Mouse (Mus musculus) intestine, embryonic 15.5 days (tissue): ENCODE measurements around the gene Sult2a8. TPM values are rescaled to one million over a fixed set of nuclear protein-coding genes. Genes with fewer than 3 reads are reported as not detected.
"Not testable (repeated sequence)": the region's sequence is repeated elsewhere in the genome, so short reads cannot be mapped to it uniquely, and the experiment has no call there.

Experiments
- ATAC-seq: fragments of 200-750 bp; cut with Nextera tagmentation; 2 replicates; pipeline ENCODE4 v1.8.0; 2017; ENCODE audit warnings: moderate TSS enrichment, moderate library complexity
- H3K27ac ChIP-seq: fragments of 300-500 bp; sonication (generic); 2 replicates; pipeline ENCODE4 v1.5.1; 2015; ENCODE audit warnings: mild to moderate bottlenecking, inconsistent platforms
- H3K27me3 ChIP-seq: fragments of 300-500 bp; sonication (generic); replicated peaks from 2 replicates; pipeline ENCODE4 v1.6.1; 2015; ENCODE audit warnings: inconsistent platforms
- H3K36me3 ChIP-seq: fragments of 300-500 bp; sonication (generic); 2 replicates; pipeline ENCODE4 v1.6.1; 2015; ENCODE audit warnings: inconsistent platforms
- H3K4me1 ChIP-seq: fragments of 300-500 bp; sonication (generic); replicated peaks from 2 replicates; pipeline ENCODE4 v1.6.1; 2015; ENCODE audit warnings: inconsistent platforms
- H3K4me2 ChIP-seq: fragments of 300-500 bp; sonication (generic); replicated peaks from 2 replicates; pipeline ENCODE4 v1.6.1; 2015; ENCODE audit warnings: mild to moderate bottlenecking, inconsistent platforms
- H3K4me3 ChIP-seq: fragments of 300-500 bp; sonication (generic); replicated peaks from 2 replicates; pipeline ENCODE4 v1.5.1; 2015; ENCODE audit warnings: inconsistent platforms
- H3K9ac ChIP-seq: fragments of 300-500 bp; sonication (generic); 2 replicates; pipeline ENCODE4 v1.6.1; 2015; ENCODE audit warnings: inconsistent platforms
- H3K9me3 ChIP-seq: fragments of 300-500 bp; sonication (generic); 2 replicates; pipeline ENCODE4 v1.6.1; 2016; ENCODE audit warnings: inconsistent platforms
- WGBS: fragments of 180-500 bp; shearing (Covaris S2); methylation state at CpG from one replicate; pipeline ENCODE4 v1.1.7; 2015; 5-methylcytosine and 5-hydroxymethylcytosine counted together
- polyA plus RNA-seq: library from polyadenylated mRNA; unstranded; fragments of >200 nt; fragmentation: Nextera tagmentation; extraction: Ambion mirVana; gene quantifications from 2 replicates; pipeline ENCODE4 v1.2.1, GENCODE M21; 2015

Sult2a8 gene
- polyA plus RNA-seq: 0.06 TPM in 1 of 2 replicates, not detected in the other

- 65% methylated on average over 3 of the region's 3 CpGs for WGBS
- H3K27ac ChIP-seq: no peak within 1 kb of the TSS
- ATAC-seq: no peak
These were observed at the start of gene Sult2a8 for GRCm38 (mm10) chr7:14446534-14446933. TSS of gene Sult2a8 (minus strand) at chr7:14446769.

GRCm38 (mm10) chr7:14494130-14494529, 47.6 kb upstream of the Sult2a8 start, which contains the start of gene Sult2a7:
TSS of gene Sult2a7 (minus strand) at chr7:14494230.
- H3K4me3 ChIP-seq: no peak within 1 kb of the TSS
- WGBS: 89% methylated on average over 4 of the region's 4 CpGs
- no peak for ATAC-seq
- no peak within 1 kb of the TSS for H3K4me2 ChIP-seq
- H3K9me3 ChIP-seq: no peaks in the 10 kb centered on the region; the same call in 1 of the 2 replicates
- no peaks in the 10 kb centered on the region for H3K36me3 ChIP-seq
- no peak within 1 kb of the TSS for H3K9ac ChIP-seq
- no peaks in the 10 kb centered on the region for H3K4me1 ChIP-seq
- H3K27me3 ChIP-seq: no peaks in the 10 kb centered on the region
- no peak within 1 kb of the TSS for H3K27ac ChIP-seq

More at GRCm38 (mm10) chr7:14446534-14446933, at the start of gene Sult2a8:
- no peaks in the 10 kb centered on the region for H3K27me3 ChIP-seq
- H3K4me3 ChIP-seq: no peak within 1 kb of the TSS
- H3K36me3 ChIP-seq: no peaks in the 10 kb centered on the region
- H3K4me2 ChIP-seq: no peak within 1 kb of the TSS
- H3K9ac ChIP-seq: no peak within 1 kb of the TSS
- H3K9me3 ChIP-seq: no peaks in the 10 kb centered on the region; the same call in 1 of the 2 replicates
- H3K4me1 ChIP-seq: no peaks in the 10 kb centered on the region

- WGBS: 66% methylated on average over 3 of the region's 3 CpGs
- H3K36me3 ChIP-seq: no peaks in the 10 kb centered on the region
- no peaks in the 10 kb centered on the region for H3K4me1 ChIP-seq
- no peak overlapping the region for H3K27ac ChIP-seq
- no peak for ATAC-seq
- no peaks in the 10 kb centered on the region for H3K27me3 ChIP-seq
- no peak overlapping the region for H3K9ac ChIP-seq
- H3K9me3 ChIP-seq: no peaks in the 10 kb centered on the region; the same call in 1 of the 2 replicates
- H3K4me2 ChIP-seq: no peak overlapping the region
- H3K4me3 ChIP-seq: no peak overlapping the region
These were observed 46.3 kb upstream of the Sult2a8 start for GRCm38 (mm10) chr7:14492886-14493285.

- no peaks in the 10 kb centered on the region for H3K36me3 ChIP-seq
- H3K4me2 ChIP-seq: no peak overlapping the region
- H3K4me1 ChIP-seq: no peaks in the 10 kb centered on the region
- H3K4me3 ChIP-seq: no peak overlapping the region
- no peak overlapping the region for H3K27ac ChIP-seq
- H3K27me3 ChIP-seq: no peaks in the 10 kb centered on the region
- H3K9ac ChIP-seq: no peak overlapping the region
- H3K9me3 ChIP-seq: no peaks in the 10 kb centered on the region; the same call in 1 of the 2 replicates
- no peak for ATAC-seq
These were observed 7.0 kb downstream of the Sult2a8 start for GRCm38 (mm10) chr7:14439581-14439980.

- ATAC-seq: no peak
- no peaks in the 10 kb centered on the region for H3K27me3 ChIP-seq
- H3K27ac ChIP-seq: no peak overlapping the region
- H3K9me3 ChIP-seq: no peaks in the 10 kb centered on the region
- 78% methylated on average over 1 of the region's 1 CpGs for WGBS
- no peak overlapping the region for H3K4me3 ChIP-seq
- H3K4me1 ChIP-seq: no peaks in the 10 kb centered on the region
- H3K36me3 ChIP-seq: no peaks in the 10 kb centered on the region
- H3K9ac ChIP-seq: no peak overlapping the region
- no peak overlapping the region for H3K4me2 ChIP-seq
These were observed 8.1 kb downstream of the Sult2a8 start for GRCm38 (mm10) chr7:14438484-14438883.

GRCm38 (mm10) chr7:14438029-14438428, 8.5 kb downstream of the Sult2a8 start:
- Histone ChIP-seq H3K4me3 (no peak overlapping the region), H3K9me3 (no peaks in the 10 kb centered on the region), H3K36me3 (no peaks in the 10 kb centered on the region), H3K27me3 (no peaks in the 10 kb centered on the region), H3K27ac (no peak overlapping the region), H3K4me2 (no peak overlapping the region), H3K9ac (no peak overlapping the region), H3K4me1 (no peaks in the 10 kb centered on the region)
- 80% methylated on average over 2 of the region's 2 CpGs for WGBS
- ATAC-seq: no peak

GRCm38 (mm10) chr7:14399363-14399762, 47.2 kb downstream of the Sult2a8 start:
- not testable (repeated sequence) for ATAC-seq, H3K4me1 ChIP-seq, H3K27me3 ChIP-seq, H3K36me3 ChIP-seq, H3K4me2 ChIP-seq, H3K27ac ChIP-seq, H3K9ac ChIP-seq, H3K9me3 ChIP-seq, H3K4me3 ChIP-seq

GRCm38 (mm10) chr7:14396462-14396861, 50.1 kb downstream of the Sult2a8 start:
- no peak for ATAC-seq
- Histone ChIP-seq H3K27ac (no peak overlapping the region), H3K9me3 (no peaks in the 10 kb centered on the region)

More at GRCm38 (mm10) chr7:14396462-14396861, 50.1 kb downstream of the Sult2a8 start:
- H3K4me2 ChIP-seq: no peak overlapping the region
- H3K27me3 ChIP-seq: no peaks in the 10 kb centered on the region
- H3K9ac ChIP-seq: no peak overlapping the region
- H3K4me1 ChIP-seq: no peaks in the 10 kb centered on the region
- no peaks in the 10 kb centered on the region for H3K36me3 ChIP-seq
- no peak overlapping the region for H3K4me3 ChIP-seq

Other genes starting within 250 kb of the Sult2a8 start
- not detected in 2 replicates for gene Sult2a6, start 191.9 kb downstream of the Sult2a8 start, polyA plus RNA-seq
- not detected in 2 replicates for gene Obox8, start 113.2 kb downstream of the Sult2a8 start, polyA plus RNA-seq
- not detected in 2 replicates for gene Sult2a7, start 47.5 kb upstream of the Sult2a8 start, polyA plus RNA-seq
- gene Vmn1r90, start 116.7 kb upstream of the Sult2a8 start, polyA plus RNA-seq: 0.09 and 0.15 TPM in 2 replicates
- not detected in 2 replicates for gene Obox7, start 212.7 kb upstream of the Sult2a8 start, polyA plus RNA-seq